Mouse (Mus musculus) left cerebral cortex, adult 11 months (tissue): ENCODE measurements at regions not wholly inside any gene's neighbourhood (a gene's known extent, or its start where the extent isn't known, plus 50 kb on each side); places are given as distances from the start of the nearest gene placed in this dataset.
"Not testable (repeated sequence)": the region's sequence is repeated elsewhere in the genome, so short reads cannot be mapped to it uniquely, and the experiment has no call there.

ENCODE experiments used
- DNase-seq: peaks from one replicate; pipeline ENCODE4 v3.0.0; 2022; ENCODE audit warnings: low spot score

- DNase-seq = no peak
Measured at GRCm38 (mm10) chr2:166475624-166476023, 238.0 kb downstream of the Prex1 start.

- no peak for DNase-seq
Measured at GRCm38 (mm10) chr2:166474601-166475000, 239.0 kb downstream of the Prex1 start.

- DNase-seq = no peak
Measured at GRCm38 (mm10) chr2:166471257-166471753, 242.3 kb downstream of the Prex1 start.

- no peak for DNase-seq
Measured at GRCm38 (mm10) chr2:166469046-166469593, 244.5 kb downstream of the Prex1 start.

GRCm38 (mm10) chr2:166467137-166467536 lies 246.5 kb downstream of the Prex1 start:
- DNase-seq = no peak

- no peak for DNase-seq
Measured at GRCm38 (mm10) chr2:166465531-166465930, 248.1 kb downstream of the Prex1 start.

GRCm38 (mm10) chr2:166463539-166463938 lies 250.1 kb downstream of the Prex1 start:
- DNase-seq = no peak

GRCm38 (mm10) chr2:166461956-166462355 lies 251.7 kb downstream of the Prex1 start:
- DNase-seq = no peak

GRCm38 (mm10) chr2:166461103-166461502 lies 252.5 kb downstream of the Prex1 start:
- DNase-seq = no peak

GRCm38 (mm10) chr2:166459955-166460354 lies 253.7 kb downstream of the Prex1 start:
- DNase-seq = no peak

GRCm38 (mm10) chr2:166458953-166459352 lies 254.7 kb downstream of the Prex1 start:
- no peak for DNase-seq

- no peak for DNase-seq
Measured at GRCm38 (mm10) chr2:166457381-166458172, 256.1 kb downstream of the Prex1 start.

GRCm38 (mm10) chr2:166454160-166454888 lies 259.3 kb downstream of the Prex1 start:
- DNase-seq = not testable (repeated sequence)

- no peak for DNase-seq
Measured at GRCm38 (mm10) chr2:166450964-166451363, 262.7 kb downstream of the Prex1 start.

- DNase-seq = no peak
Measured at GRCm38 (mm10) chr2:166450380-166450779, 263.3 kb downstream of the Prex1 start.

GRCm38 (mm10) chr2:166448724-166449123 lies 264.9 kb downstream of the Prex1 start:
- no peak for DNase-seq

- no peak for DNase-seq
Measured at GRCm38 (mm10) chr2:166448161-166448560, 265.5 kb downstream of the Prex1 start.

GRCm38 (mm10) chr2:166446536-166446935 lies 267.1 kb downstream of the Prex1 start:
- no peak for DNase-seq

- DNase-seq = not testable (repeated sequence)
Measured at GRCm38 (mm10) chr2:166445824-166446223, 267.8 kb downstream of the Prex1 start.

- no peak for DNase-seq
Measured at GRCm38 (mm10) chr2:166442997-166443396, 270.6 kb downstream of the Prex1 start.

GRCm38 (mm10) chr2:166439847-166440775 lies 273.5 kb downstream of the Prex1 start:
- no peak for DNase-seq

GRCm38 (mm10) chr2:166438207-166438606 lies 275.4 kb downstream of the Prex1 start:
- DNase-seq = no peak
